Mouse (Mus musculus) lung, embryonic 14.5 days (tissue): ENCODE data around the gene Slc7a1. TPM values are rescaled to one million over a fixed set of nuclear protein-coding genes. Genes with fewer than 3 reads are reported as not detected.
A peak's percentile ranks its signal among the peaks of the same experiment; 100 is the strongest.

Experiments used
- ATAC-seq: fragments of 200-750 bp; cut with Nextera tagmentation; 2 replicates; pipeline ENCODE4 v1.8.0; 2017; ENCODE audit warnings: mild to moderate bottlenecking, moderate TSS enrichment, moderate library complexity; ENCODE audit not compliant: insufficient read depth
- DNase-seq: peaks from one replicate; pipeline ENCODE4 v3.0.0-alpha.2; 2015
- H3K27ac ChIP-seq: fragments of 300-500 bp; sonication (generic); 2 replicates; pipeline ENCODE4 v1.5.1; 2014; ENCODE audit warnings: low read depth, mild to moderate bottlenecking, moderate library complexity
- H3K27me3 ChIP-seq: fragments of 300-500 bp; sonication (generic); 2 replicates; pipeline ENCODE4 v1.6.1; 2014; ENCODE audit warnings: low read length, control low read depth; ENCODE audit not compliant: insufficient read depth
- H3K36me3 ChIP-seq: fragments of 300-500 bp; sonication (generic); 2 replicates; pipeline ENCODE4 v1.6.1; 2014; ENCODE audit warnings: control low read depth; ENCODE audit not compliant: insufficient read depth
- H3K4me1 ChIP-seq: fragments of 300-500 bp; sonication (generic); 2 replicates; pipeline ENCODE4 v1.6.1; 2014; ENCODE audit warnings: antibody characterized with exemption, control low read depth; ENCODE audit not compliant: insufficient read depth
- H3K4me2 ChIP-seq: fragments of 300-500 bp; sonication (generic); 2 replicates; pipeline ENCODE4 v1.6.1; 2014; ENCODE audit warnings: mild to moderate bottlenecking
- H3K4me3 ChIP-seq: fragments of 300-500 bp; sonication (generic); 2 replicates; pipeline ENCODE4 v1.5.1; 2014; ENCODE audit warnings: low read depth, low read length
- H3K9ac ChIP-seq: fragments of 300-500 bp; sonication (generic); 2 replicates; pipeline ENCODE4 v1.6.1; 2014
- H3K9me3 ChIP-seq: fragments of 300-500 bp; sonication (generic); 2 replicates; pipeline ENCODE4 v1.6.1; 2016; ENCODE audit warnings: low read depth, low read length, control low read depth
- CTCF ChIP-seq: IDR thresholded peaks from 2 replicates; pipeline ENCODE4 v1.5.1; 2016; ENCODE audit warnings: antibody characterized with exemption, low read depth
- WGBS: fragments of 180-500 bp; shearing (Covaris S2); extraction: QIAGEN DNeasy Blood & Tissue Kit; methylation state at CpG from one replicate; pipeline ENCODE4 v1.1.7; 2014; 5-methylcytosine and 5-hydroxymethylcytosine counted together
- polyA plus RNA-seq: library from polyadenylated mRNA; unstranded; fragments of >200 nt; fragmentation: Nextera tagmentation; extraction: Ambion mirVana; gene quantifications from 2 replicates; pipeline ENCODE4 v1.2.1, GENCODE M21; 2014

Slc7a1 gene
- polyA plus RNA-seq, 1 experiment from 2014 or later, result 31.3 TPM

GRCm38 (mm10) chr5:148393316-148393715 lies 6.4 kb downstream of the Slc7a1 start:
- no peaks in the 10 kb centered on the region; the same call in 1 of the 2 replicates for H3K4me1 ChIP-seq
- H3K27ac ChIP-seq, result no peak overlapping the region
- no peaks in the 10 kb centered on the region for H3K9me3 ChIP-seq
- H3K9ac ChIP-seq, result no peak overlapping the region
- H3K27me3 ChIP-seq, result no peaks in the 10 kb centered on the region
- no peak overlapping the region for H3K4me2 ChIP-seq
- no peak overlapping the region for H3K4me3 ChIP-seq
- DNase-seq (no peak), ATAC-seq (no peak)
- TF ChIP-seq CTCF, result no peak
- WGBS, result 72% methylated on average over 8 of the region's 8 CpGs
- H3K36me3 ChIP-seq, result 0 out of 2 replicates have a peak, but pooled peaks cover 6% of the 10 kb centered on the region

DNA sequence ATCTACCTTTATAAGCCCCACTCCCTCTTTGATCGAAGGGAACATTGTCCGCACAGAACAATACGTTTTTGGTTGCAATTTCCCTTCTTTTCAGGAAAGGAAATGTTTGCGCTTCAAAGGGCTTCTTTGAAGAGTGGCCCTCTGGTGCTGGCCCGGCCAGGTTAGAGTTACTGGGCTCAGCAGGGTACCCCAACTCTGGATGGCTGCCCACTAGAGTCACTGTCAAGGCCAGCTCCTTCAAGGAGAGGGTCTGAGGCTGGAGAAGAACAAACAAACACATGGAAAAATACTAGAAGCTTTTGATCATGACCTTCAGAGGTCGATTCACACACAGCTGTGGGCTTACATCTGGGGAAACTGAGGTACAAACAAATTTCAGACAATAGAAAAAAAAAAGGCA lies 6.9 kb downstream of the Slc7a1 start:
- no peak for ATAC-seq
- Histone ChIP-seq H3K4me2 (no peak overlapping the region), H3K27me3 (no peaks in the 10 kb centered on the region)

GRCm38 (mm10) chr5:148389007-148389970 lies 10.4 kb downstream of the Slc7a1 start:
- 0 out of 2 replicates have a peak, but pooled peaks cover 6% of the 10 kb centered on the region for H3K36me3 ChIP-seq
- ATAC-seq (no peak), DNase-seq (no peak)
- TF ChIP-seq CTCF, result no peak
- 86% methylated on average over 15 of the region's 15 CpGs for WGBS
- H3K4me3 ChIP-seq, result no peak overlapping the region
- no peaks in the 10 kb centered on the region for H3K27me3 ChIP-seq
- no peak overlapping the region for H3K27ac ChIP-seq
- H3K4me2 ChIP-seq, result no peak overlapping the region
- no peaks in the 10 kb centered on the region for H3K9me3 ChIP-seq
- peaks cover 3% of the 10 kb centered on the region; the same call in 1 of the 2 replicates for H3K4me1 ChIP-seq
- H3K9ac ChIP-seq, result no peak overlapping the region

More for the DNA sequence above, 6.9 kb downstream of the Slc7a1 start:
- 0 out of 2 replicates have a peak, but pooled peaks cover 6% of the 10 kb centered on the region for H3K36me3 ChIP-seq
- H3K9me3 ChIP-seq, result no peaks in the 10 kb centered on the region
- no peak overlapping the region for H3K4me3 ChIP-seq
- H3K27ac ChIP-seq, result no peak overlapping the region
- 76% methylated on average over 6 of the region's 6 CpGs for WGBS
- no peak overlapping the region for H3K9ac ChIP-seq
- H3K4me1 ChIP-seq, result no peaks in the 10 kb centered on the region
- no peak for TF ChIP-seq CTCF
- no peak for DNase-seq

DNA sequence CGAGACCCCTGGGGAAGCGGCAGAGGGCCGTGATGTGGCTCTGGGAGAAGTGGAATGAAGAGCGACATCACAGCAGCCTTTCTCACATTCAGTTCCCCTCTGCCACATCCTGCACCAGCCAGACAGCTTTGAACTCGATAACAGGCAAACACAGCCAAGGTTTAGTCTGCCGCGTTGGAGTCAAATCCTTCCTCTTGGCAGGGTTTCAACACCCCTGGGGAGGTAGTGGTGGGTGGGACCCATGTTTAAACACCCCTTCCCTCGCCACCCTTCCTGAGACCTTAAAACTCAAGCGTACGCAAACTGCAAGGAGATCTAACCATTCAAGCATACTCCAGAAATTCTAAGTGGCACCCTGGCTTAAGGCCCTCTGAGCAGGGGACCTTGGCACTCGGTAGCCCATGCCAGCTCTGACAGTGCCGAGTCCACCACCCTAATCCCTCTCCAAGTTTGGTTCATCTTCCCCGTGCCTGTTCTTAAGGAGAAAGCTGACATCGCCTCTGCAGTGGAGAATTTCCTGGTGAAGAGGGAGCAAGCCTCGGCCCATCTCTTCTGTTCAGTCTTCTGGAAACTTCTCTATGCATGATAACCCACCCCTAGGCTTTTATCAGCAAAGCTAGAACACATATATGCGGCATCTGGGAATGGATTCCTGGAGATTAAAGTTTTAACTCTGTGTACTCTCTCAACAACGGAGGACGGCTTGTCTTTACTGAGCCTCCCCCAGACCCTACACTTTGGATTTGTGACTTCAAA lies 11.3 kb downstream of the Slc7a1 start:
- Histone ChIP-seq H3K36me3 (0 out of 2 replicates have a peak, but pooled peaks cover 6% of the 10 kb centered on the region), H3K4me2 (no peak overlapping the region), H3K9ac (no peak overlapping the region), H3K9me3 (no peaks in the 10 kb centered on the region), H3K4me1 (peaks cover 7% of the 10 kb centered on the region; the same call in 1 of the 2 replicates), H3K4me3 (no peak overlapping the region), H3K27ac (no peak overlapping the region), H3K27me3 (no peaks in the 10 kb centered on the region)
- DNase-seq (peak; percentile 51), ATAC-seq (no peak)
- no peak for TF ChIP-seq CTCF
- WGBS, result 61% methylated on average over 18 of the region's 18 CpGs

- Histone ChIP-seq H3K4me3 (no peak overlapping the region), H3K9ac (no peak overlapping the region), H3K4me2 (no peak overlapping the region), H3K27me3 (no peaks in the 10 kb centered on the region), H3K36me3 (0 out of 2 replicates have a peak, but pooled peaks cover 6% of the 10 kb centered on the region), H3K4me1 (peaks cover 7% of the 10 kb centered on the region; the same call in 1 of the 2 replicates), H3K27ac (no peak overlapping the region), H3K9me3 (no peaks in the 10 kb centered on the region)
- ATAC-seq (no peak), DNase-seq (no peak)
- WGBS, result 94% methylated on average over 2 of the region's 2 CpGs
- TF ChIP-seq CTCF, result peak; percentile 56
Measured at GRCm38 (mm10) chr5:148387820-148388219, 11.9 kb downstream of the Slc7a1 start.

GRCm38 (mm10) chr5:148386471-148386870 lies 13.2 kb downstream of the Slc7a1 start:
- ATAC-seq (no peak), DNase-seq (no peak)
- Histone ChIP-seq H3K4me1 (peaks cover 7% of the 10 kb centered on the region; the same call in 1 of the 2 replicates), H3K36me3 (0 out of 2 replicates have a peak, but pooled peaks cover 6% of the 10 kb centered on the region), H3K27me3 (no peaks in the 10 kb centered on the region), H3K9ac (no peak overlapping the region), H3K4me3 (no peak overlapping the region), H3K27ac (no peak overlapping the region), H3K9me3 (no peaks in the 10 kb centered on the region), H3K4me2 (no peak overlapping the region)
- TF ChIP-seq CTCF, result peak; percentile 30; the same call in 1 of the 2 replicates
- WGBS, result 89% methylated on average over 9 of the region's 9 CpGs
